Mouse (Mus musculus): ENCODE results near the gene Trak2. TPM values are rescaled to one million over a fixed set of nuclear protein-coding genes. Genes with fewer than 3 reads are reported as not detected.

Gene Trak2
- 24.0 and 26.1 TPM in 2 replicates for polyA plus RNA-seq (2014; fragmentation: Nextera tagmentation; extraction: Ambion mirVana)

GRCm38 (mm10) chr1:58973366-58974221, at the start of gene Trak2, which contains the start of gene Stradb:
Gene Trak2, minus strand, starts transcription at chr1:58973430.
Gene Stradb, plus strand, starts transcription at chr1:58973522.
- DNase-seq (ENCODE audit: low spot score), result peak; percentile 94
- under 1% methylated on average over 69 of the region's 69 CpGs for WGBS
- Histone ChIP-seq H3K4me3 (ENCODE audit: low read depth, low read length) (peak within 1 kb of the TSS; percentile 92), H3K27ac (ENCODE audit: low read depth, low read length) (peak within 1 kb of the TSS; percentile 75), H3K27me3 (replicated peaks; ENCODE audit: control insufficient read depth, insufficient read depth, low read length) (no peaks in the 10 kb centered on the region), H3K36me3 (ENCODE audit: control insufficient read depth, insufficient read depth, low read length) (no peaks in the 10 kb centered on the region), H3K4me2 (peak within 1 kb of the TSS; percentile 81), H3K4me1 (replicated peaks; ENCODE audit: control insufficient read depth, insufficient read depth, low read length) (peaks cover 22% of the 10 kb centered on the region), H3K9ac (ENCODE audit: low read depth, low read length) (peak within 1 kb of the TSS; percentile 95), H3K9me3 (ENCODE audit: control insufficient read depth, low read length) (no peaks in the 10 kb centered on the region)
- ATAC-seq (replicated peaks; ENCODE audit: low FRiP score), result peak; percentile 90

GRCm38 (mm10) chr1:59021556-59021955, 48.3 kb upstream of the Trak2 start:
- Histone ChIP-seq H3K4me1 (replicated peaks; ENCODE audit: control insufficient read depth, insufficient read depth, low read length) (no peaks in the 10 kb centered on the region), H3K9ac (ENCODE audit: low read depth, low read length) (no peak overlapping the region), H3K36me3 (ENCODE audit: control insufficient read depth, insufficient read depth, low read length) (no peaks in the 10 kb centered on the region), H3K27ac (ENCODE audit: low read depth, low read length) (no peak overlapping the region), H3K27me3 (replicated peaks; ENCODE audit: control insufficient read depth, insufficient read depth, low read length) (no peaks in the 10 kb centered on the region), H3K4me2 (no peak overlapping the region), H3K9me3 (ENCODE audit: control insufficient read depth, low read length) (no peaks in the 10 kb centered on the region), H3K4me3 (ENCODE audit: low read depth, low read length) (no peak overlapping the region)
- DNase-seq (ENCODE audit: low spot score) (no peak), ATAC-seq (replicated peaks; ENCODE audit: low FRiP score) (no peak)
- 74% methylated on average over 3 of the region's 3 CpGs for WGBS

- ATAC-seq (replicated peaks; ENCODE audit: low FRiP score), result no peak
- H3K4me3 ChIP-seq (ENCODE audit: low read depth, low read length), result no peak overlapping the region
- no peaks in the 10 kb centered on the region for H3K27me3 ChIP-seq (replicated peaks; ENCODE audit: control insufficient read depth, insufficient read depth, low read length)
- DNase-seq (ENCODE audit: low spot score), result no peak
- no peaks in the 10 kb centered on the region for H3K9me3 ChIP-seq (ENCODE audit: control insufficient read depth, low read length)
- 41% methylated on average over 4 of the region's 4 CpGs for WGBS
- no peaks in the 10 kb centered on the region for H3K36me3 ChIP-seq (ENCODE audit: control insufficient read depth, insufficient read depth, low read length)
- no peak overlapping the region for H3K9ac ChIP-seq (ENCODE audit: low read depth, low read length)
- no peaks in the 10 kb centered on the region for H3K4me1 ChIP-seq (replicated peaks; ENCODE audit: control insufficient read depth, insufficient read depth, low read length)
- H3K27ac ChIP-seq (ENCODE audit: low read depth, low read length), result no peak overlapping the region
- no peak overlapping the region for H3K4me2 ChIP-seq
Observed at GRCm38 (mm10) chr1:59009250-59009649, 36.0 kb upstream of the Trak2 start.

- Histone ChIP-seq H3K27me3 (replicated peaks; ENCODE audit: control insufficient read depth, insufficient read depth, low read length) (no peaks in the 10 kb centered on the region), H3K27ac (ENCODE audit: low read depth, low read length) (no peak overlapping the region), H3K9ac (ENCODE audit: low read depth, low read length) (no peak overlapping the region), H3K4me1 (replicated peaks; ENCODE audit: control insufficient read depth, insufficient read depth, low read length) (no peaks in the 10 kb centered on the region), H3K36me3 (ENCODE audit: control insufficient read depth, insufficient read depth, low read length) (0 out of 2 replicates have a peak, but pooled peaks cover 6% of the 10 kb centered on the region), H3K4me3 (ENCODE audit: low read depth, low read length) (no peak overlapping the region), H3K9me3 (ENCODE audit: control insufficient read depth, low read length) (no peaks in the 10 kb centered on the region), H3K4me2 (no peak overlapping the region)
- ATAC-seq (replicated peaks; ENCODE audit: low FRiP score), result no peak
- 63% methylated on average over 5 of the region's 5 CpGs for WGBS
- DNase-seq (ENCODE audit: low spot score), result no peak
Observed at GRCm38 (mm10) chr1:58995313-58995712, 22.1 kb upstream of the Trak2 start.

GRCm38 (mm10) chr1:58993723-58994122, 20.5 kb upstream of the Trak2 start:
- DNase-seq (ENCODE audit: low spot score) (no peak), ATAC-seq (replicated peaks; ENCODE audit: low FRiP score) (no peak)
- Histone ChIP-seq H3K4me2 (no peak overlapping the region), H3K4me1 (replicated peaks; ENCODE audit: control insufficient read depth, insufficient read depth, low read length) (no peaks in the 10 kb centered on the region), H3K9ac (ENCODE audit: low read depth, low read length) (no peak overlapping the region), H3K9me3 (ENCODE audit: control insufficient read depth, low read length) (no peaks in the 10 kb centered on the region), H3K27me3 (replicated peaks; ENCODE audit: control insufficient read depth, insufficient read depth, low read length) (no peaks in the 10 kb centered on the region), H3K27ac (ENCODE audit: low read depth, low read length) (no peak overlapping the region), H3K4me3 (ENCODE audit: low read depth, low read length) (no peak overlapping the region), H3K36me3 (ENCODE audit: control insufficient read depth, insufficient read depth, low read length) (0 out of 2 replicates have a peak, but pooled peaks cover 6% of the 10 kb centered on the region)
- 37% methylated on average over 1 of the region's 1 CpGs for WGBS

GRCm38 (mm10) chr1:58993144-58993543, 19.9 kb upstream of the Trak2 start:
- 0 out of 2 replicates have a peak, but pooled peaks cover 6% of the 10 kb centered on the region for H3K36me3 ChIP-seq (ENCODE audit: control insufficient read depth, insufficient read depth, low read length)
- WGBS, result 70% methylated on average over 7 of the region's 7 CpGs
- DNase-seq (ENCODE audit: low spot score) (no peak), ATAC-seq (replicated peaks; ENCODE audit: low FRiP score) (peak; percentile 65; the same call in 1 of the 2 replicates)
- H3K4me1 ChIP-seq (replicated peaks; ENCODE audit: control insufficient read depth, insufficient read depth, low read length), result no peaks in the 10 kb centered on the region
- no peak overlapping the region for H3K9ac ChIP-seq (ENCODE audit: low read depth, low read length)
- no peaks in the 10 kb centered on the region for H3K27me3 ChIP-seq (replicated peaks; ENCODE audit: control insufficient read depth, insufficient read depth, low read length)
- no peaks in the 10 kb centered on the region for H3K9me3 ChIP-seq (ENCODE audit: control insufficient read depth, low read length)
- H3K4me3 ChIP-seq (ENCODE audit: low read depth, low read length), result no peak overlapping the region
- no peak overlapping the region for H3K27ac ChIP-seq (ENCODE audit: low read depth, low read length)
- H3K4me2 ChIP-seq, result no peak overlapping the region

- Histone ChIP-seq H3K9me3 (ENCODE audit: control insufficient read depth, low read length) (no peaks in the 10 kb centered on the region), H3K9ac (ENCODE audit: low read depth, low read length) (no peak overlapping the region), H3K27me3 (replicated peaks; ENCODE audit: control insufficient read depth, insufficient read depth, low read length) (no peaks in the 10 kb centered on the region), H3K4me2 (no peak overlapping the region), H3K36me3 (ENCODE audit: control insufficient read depth, insufficient read depth, low read length) (peaks cover 9% of the 10 kb centered on the region; the same call in 1 of the 2 replicates), H3K4me1 (replicated peaks; ENCODE audit: control insufficient read depth, insufficient read depth, low read length) (no peaks in the 10 kb centered on the region), H3K4me3 (ENCODE audit: low read depth, low read length) (no peak overlapping the region), H3K27ac (ENCODE audit: low read depth, low read length) (no peak overlapping the region)
- no peak for DNase-seq (ENCODE audit: low spot score)
- ATAC-seq (replicated peaks; ENCODE audit: low FRiP score), result no peak
- WGBS, result 85% methylated on average over 5 of the region's 5 CpGs
Observed at GRCm38 (mm10) chr1:58984586-58984985, 11.4 kb upstream of the Trak2 start.

- ATAC-seq (replicated peaks; ENCODE audit: low FRiP score), result no peak
- Histone ChIP-seq H3K9me3 (ENCODE audit: control insufficient read depth, low read length) (no peaks in the 10 kb centered on the region), H3K27me3 (replicated peaks; ENCODE audit: control insufficient read depth, insufficient read depth, low read length) (no peaks in the 10 kb centered on the region), H3K4me2 (no peak overlapping the region), H3K4me1 (replicated peaks; ENCODE audit: control insufficient read depth, insufficient read depth, low read length) (no peaks in the 10 kb centered on the region), H3K36me3 (ENCODE audit: control insufficient read depth, insufficient read depth, low read length) (peaks cover 9% of the 10 kb centered on the region; the same call in 1 of the 2 replicates), H3K9ac (ENCODE audit: low read depth, low read length) (no peak overlapping the region), H3K4me3 (ENCODE audit: low read depth, low read length) (no peak overlapping the region), H3K27ac (ENCODE audit: low read depth, low read length) (no peak overlapping the region)
- DNase-seq (ENCODE audit: low spot score), result no peak
- WGBS, result 88% methylated on average over 3 of the region's 3 CpGs
Observed at GRCm38 (mm10) chr1:58982276-58982675, 9.0 kb upstream of the Trak2 start.

All from liver, embryonic 11.5 days (tissue).